Mouse (Mus musculus) megakaryocyte, embryonic 14.5 days (primary cell): ENCODE results near the gene Ice1. TPM values are rescaled to one million over a fixed set of nuclear protein-coding genes. Genes with fewer than 3 reads are reported as not detected.

ENCODE experiments used
- H3K27me3 ChIP-seq: replicated peaks from 2 replicates; pipeline ENCODE3; 2012; ENCODE audit warnings: inconsistent platforms
- H3K36me3 ChIP-seq: replicated peaks from 2 replicates; pipeline ENCODE3; 2012; ENCODE audit warnings: low read length, inconsistent platforms, mixed read lengths
- H3K4me1 ChIP-seq: 2 replicates; pipeline ENCODE4 v1.6.1; 2012; ENCODE audit warnings: inconsistent platforms
- H3K4me3 ChIP-seq: replicated peaks from 2 replicates; pipeline ENCODE3; 2012; ENCODE audit warnings: moderate library complexity, mild to moderate bottlenecking, inconsistent platforms
- H3K9me3 ChIP-seq: 2 replicates; pipeline ENCODE4 v1.6.1; 2012; ENCODE audit warnings: inconsistent platforms
- FLI1 ChIP-seq: IDR thresholded peaks from 2 replicates; pipeline ENCODE4 v1.6.1; 2012; ENCODE audit warnings: low read length, inconsistent platforms, mixed read lengths
- GATA1 ChIP-seq: IDR thresholded peaks from 3 replicates; pipeline ENCODE4 v1.6.1; 2012; ENCODE audit warnings: mixed read lengths, low read length, inconsistent platforms, borderline replicate concordance
- polyA plus RNA-seq: library from polyadenylated mRNA; stranded (reverse); fragments of >175 nt; gene quantifications from 2 replicates; pipeline ENCODE4 v1.2.3, GENCODE M21; 2012; ENCODE audit warnings: low replicate concordance; ENCODE audit not compliant: insufficient read depth

Gene Ice1
- polyA plus RNA-seq = 0.35 and 3.1 TPM in 2 replicates

- Histone ChIP-seq H3K4me1 (peaks cover 71% of the 10 kb centered on the region), H3K27me3 (no peaks in the 10 kb centered on the region), H3K36me3 (peaks cover 6% of the 10 kb centered on the region), H3K9me3 (no peaks in the 10 kb centered on the region), H3K4me3 (peak within 1 kb of the TSS; percentile 98)
- no peak for TF ChIP-seq GATA1
- TF ChIP-seq FLI1 = no peak
These were observed at the start of gene Ice1 for GRCm38 (mm10) chr13:70637282-70637661. TSS of gene Ice1 (minus strand) at chr13:70637634.

GRCm38 (mm10) chr13:70685825-70686224 lies 48.4 kb upstream of the Ice1 start:
- no peak overlapping the region for H3K4me3 ChIP-seq
- H3K9me3 ChIP-seq = peaks cover 18% of the 10 kb centered on the region
- no peaks in the 10 kb centered on the region for H3K36me3 ChIP-seq
- no peak for TF ChIP-seq GATA1
- H3K27me3 ChIP-seq = peaks cover 2% of the 10 kb centered on the region
- H3K4me1 ChIP-seq = peaks cover 5% of the 10 kb centered on the region; the same call in 1 of the 2 replicates

GRCm38 (mm10) chr13:70684976-70685609 lies 47.7 kb upstream of the Ice1 start:
- H3K9me3 ChIP-seq = peaks cover 20% of the 10 kb centered on the region
- H3K27me3 ChIP-seq = peaks cover 2% of the 10 kb centered on the region
- TF ChIP-seq FLI1 (no peak), GATA1 (no peak)
- H3K4me3 ChIP-seq = no peak overlapping the region
- H3K36me3 ChIP-seq = no peaks in the 10 kb centered on the region
- H3K4me1 ChIP-seq = peaks cover 10% of the 10 kb centered on the region; the same call in 1 of the 2 replicates

GRCm38 (mm10) chr13:70681411-70682183 lies 44.2 kb upstream of the Ice1 start:
- peaks cover 2% of the 10 kb centered on the region for H3K27me3 ChIP-seq
- TF ChIP-seq FLI1 (no peak), GATA1 (no peak)
- H3K9me3 ChIP-seq = peaks cover 17% of the 10 kb centered on the region
- H3K4me1 ChIP-seq = peaks cover 10% of the 10 kb centered on the region; the same call in 1 of the 2 replicates
- H3K36me3 ChIP-seq = no peaks in the 10 kb centered on the region
- no peak overlapping the region for H3K4me3 ChIP-seq

GRCm38 (mm10) chr13:70680316-70680715 lies 42.9 kb upstream of the Ice1 start:
- Histone ChIP-seq H3K36me3 (no peaks in the 10 kb centered on the region), H3K9me3 (peaks cover 17% of the 10 kb centered on the region), H3K4me1 (peaks cover 10% of the 10 kb centered on the region; the same call in 1 of the 2 replicates), H3K27me3 (peaks cover 2% of the 10 kb centered on the region), H3K4me3 (peak overlapping the region; percentile 11)
- no peak for TF ChIP-seq FLI1

GRCm38 (mm10) chr13:70677689-70678088 lies 40.3 kb upstream of the Ice1 start:
- Histone ChIP-seq H3K36me3 (no peaks in the 10 kb centered on the region), H3K27me3 (peaks cover 2% of the 10 kb centered on the region), H3K4me1 (peaks cover 10% of the 10 kb centered on the region; the same call in 1 of the 2 replicates), H3K9me3 (peaks cover 20% of the 10 kb centered on the region), H3K4me3 (no peak overlapping the region)
- TF ChIP-seq FLI1 (no peak), GATA1 (no peak)

- Histone ChIP-seq H3K4me3 (no peak overlapping the region), H3K4me1 (peaks cover 10% of the 10 kb centered on the region; the same call in 1 of the 2 replicates), H3K36me3 (no peaks in the 10 kb centered on the region), H3K9me3 (peaks cover 17% of the 10 kb centered on the region), H3K27me3 (peaks cover 2% of the 10 kb centered on the region)
- TF ChIP-seq GATA1 (no peak), FLI1 (no peak)
These were observed 39.1 kb upstream of the Ice1 start for GRCm38 (mm10) chr13:70676243-70677183.

GRCm38 (mm10) chr13:70674998-70675397 lies 37.6 kb upstream of the Ice1 start:
- Histone ChIP-seq H3K4me3 (no peak overlapping the region), H3K27me3 (peaks cover 2% of the 10 kb centered on the region), H3K4me1 (0 out of 2 replicates have a peak, but pooled peaks cover 4% of the 10 kb centered on the region), H3K9me3 (peaks cover 22% of the 10 kb centered on the region), H3K36me3 (no peaks in the 10 kb centered on the region)
- TF ChIP-seq GATA1 (no peak), FLI1 (no peak)

GRCm38 (mm10) chr13:70670080-70670479 lies 32.6 kb upstream of the Ice1 start:
- Histone ChIP-seq H3K36me3 (no peaks in the 10 kb centered on the region), H3K27me3 (no peaks in the 10 kb centered on the region), H3K4me1 (peaks cover 9% of the 10 kb centered on the region; the same call in 1 of the 2 replicates), H3K4me3 (no peak overlapping the region), H3K9me3 (peaks cover 20% of the 10 kb centered on the region)
- TF ChIP-seq GATA1 = no peak
- TF ChIP-seq FLI1 = no peak
